Mouse (Mus musculus): Measurements from ENCODE around the gene Pabpn1. TPM values are rescaled to one million over a fixed set of nuclear protein-coding genes. Genes with fewer than 3 reads are reported as not detected.

Gene Pabpn1
- polyA plus RNA-seq (2016; fragmentation: Nextera tagmentation; extraction: Ambion mirVana) = 97.0 and 97.9 TPM in 2 replicates

- no peak for ATAC-seq
- peak within 1 kb of the TSS; percentile 60 for H3K4me3 ChIP-seq
- 94% methylated on average over 3 of the region's 3 CpGs for WGBS (ENCODE audit: insufficient replicate concordance)
- peak within 1 kb of the TSS; percentile 71 for H3K4me2 ChIP-seq
- no peaks in the 10 kb centered on the region for H3K27me3 ChIP-seq (replicated peaks)
- H3K4me1 ChIP-seq = peaks cover 31% of the 10 kb centered on the region
- peak within 1 kb of the TSS; percentile 81 for H3K27ac ChIP-seq
- peak within 1 kb of the TSS; percentile 65 for H3K9ac ChIP-seq
- H3K36me3 ChIP-seq = peaks cover 19% of the 10 kb centered on the region
- H3K9me3 ChIP-seq (replicated peaks) = no peaks in the 10 kb centered on the region
Observed at GRCm38 (mm10) chr14:54892200-54892599, at the start of gene Pabpn1. TSS of gene Pabpn1 (plus strand) at chr14:54892500.

GRCm38 (mm10) chr14:54843461-54843860 is 48.8 kb upstream of the Pabpn1 start:
- Histone ChIP-seq H3K4me1 (no peaks in the 10 kb centered on the region), H3K27me3 (replicated peaks) (0 out of 2 replicates have a peak, but pooled peaks cover 3% of the 10 kb centered on the region), H3K9me3 (replicated peaks) (no peaks in the 10 kb centered on the region), H3K4me2 (no peak overlapping the region), H3K27ac (no peak overlapping the region), H3K36me3 (no peaks in the 10 kb centered on the region), H3K9ac (no peak overlapping the region), H3K4me3 (no peak overlapping the region)
- no peak for ATAC-seq
- 1% methylated on average over 4 of the region's 4 CpGs for WGBS (ENCODE audit: insufficient replicate concordance)

- 82% methylated on average over 3 of the region's 3 CpGs for WGBS (ENCODE audit: insufficient replicate concordance)
- Histone ChIP-seq H3K27me3 (replicated peaks) (no peaks in the 10 kb centered on the region), H3K27ac (no peak overlapping the region), H3K9me3 (replicated peaks) (no peaks in the 10 kb centered on the region), H3K4me2 (no peak overlapping the region), H3K9ac (no peak overlapping the region), H3K4me3 (no peak overlapping the region), H3K4me1 (0 out of 2 replicates have a peak, but pooled peaks cover 3% of the 10 kb centered on the region), H3K36me3 (peaks cover 8% of the 10 kb centered on the region; the same call in 1 of the 2 replicates)
- no peak for ATAC-seq
Observed at GRCm38 (mm10) chr14:54855726-54856125, 36.6 kb upstream of the Pabpn1 start.

DNA sequence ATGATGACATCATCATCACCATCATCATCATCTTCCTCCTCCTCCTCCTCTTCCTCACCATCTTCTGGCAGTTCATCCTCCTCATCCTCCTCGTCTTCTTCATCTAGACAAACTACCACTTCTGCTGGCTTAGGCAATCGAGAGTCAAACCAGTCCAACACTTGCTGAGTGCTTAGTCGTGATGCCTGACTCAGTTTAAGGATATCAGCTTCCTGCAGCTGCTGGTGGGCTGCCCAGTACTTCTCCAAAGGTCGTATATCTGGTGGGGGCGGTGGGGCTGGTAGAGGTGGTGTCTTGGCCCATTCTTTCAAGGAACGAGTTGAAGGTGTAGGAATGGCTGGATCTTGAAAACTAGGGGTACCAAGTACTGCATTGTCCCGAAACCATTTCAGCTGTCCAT is 35.6 kb upstream of the Pabpn1 start:
- no peak overlapping the region for H3K9ac ChIP-seq
- H3K27me3 ChIP-seq (replicated peaks) = no peaks in the 10 kb centered on the region
- H3K4me1 ChIP-seq = 0 out of 2 replicates have a peak, but pooled peaks cover 3% of the 10 kb centered on the region
- no peak for ATAC-seq
- H3K27ac ChIP-seq = no peak overlapping the region
- 39% methylated on average over 7 of the region's 7 CpGs for WGBS (ENCODE audit: insufficient replicate concordance)
- no peak overlapping the region for H3K4me2 ChIP-seq
- peaks cover 8% of the 10 kb centered on the region; the same call in 1 of the 2 replicates for H3K36me3 ChIP-seq
- H3K9me3 ChIP-seq (replicated peaks) = no peaks in the 10 kb centered on the region
- H3K4me3 ChIP-seq = no peak overlapping the region

DNA sequence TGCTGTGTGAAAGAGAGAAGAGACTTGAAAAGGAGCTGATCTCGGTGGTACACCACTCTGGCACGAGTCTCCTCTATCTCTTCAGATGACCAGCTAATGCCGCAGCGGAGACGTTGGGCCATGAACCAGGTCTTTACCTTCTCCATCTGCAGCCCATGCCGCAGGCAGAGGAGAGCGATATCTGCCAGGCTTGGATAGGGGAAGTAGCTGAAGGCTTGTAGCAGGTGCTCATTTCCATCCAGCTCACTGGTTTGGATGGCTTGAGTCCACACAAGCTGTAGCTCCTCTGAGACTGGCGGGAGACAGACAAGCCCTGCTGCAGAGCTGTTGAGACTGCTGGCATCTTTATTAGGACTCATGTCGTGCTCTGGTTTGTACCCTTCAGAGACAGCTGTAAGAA is 34.4 kb upstream of the Pabpn1 start:
- H3K27ac ChIP-seq = no peak overlapping the region
- H3K36me3 ChIP-seq = peaks cover 8% of the 10 kb centered on the region; the same call in 1 of the 2 replicates
- H3K27me3 ChIP-seq (replicated peaks) = no peaks in the 10 kb centered on the region
- H3K4me3 ChIP-seq = no peak overlapping the region
- WGBS (ENCODE audit: insufficient replicate concordance) = 79% methylated on average over 9 of the region's 9 CpGs
- no peaks in the 10 kb centered on the region for H3K9me3 ChIP-seq (replicated peaks)
- 0 out of 2 replicates have a peak, but pooled peaks cover 3% of the 10 kb centered on the region for H3K4me1 ChIP-seq
- no peak for ATAC-seq
- no peak overlapping the region for H3K9ac ChIP-seq
- H3K4me2 ChIP-seq = no peak overlapping the region

GRCm38 (mm10) chr14:54860511-54860910 is 31.8 kb upstream of the Pabpn1 start:
- Histone ChIP-seq H3K36me3 (peaks cover 8% of the 10 kb centered on the region; the same call in 1 of the 2 replicates), H3K27ac (no peak overlapping the region), H3K27me3 (replicated peaks) (no peaks in the 10 kb centered on the region), H3K9me3 (replicated peaks) (no peaks in the 10 kb centered on the region), H3K9ac (no peak overlapping the region), H3K4me3 (no peak overlapping the region), H3K4me2 (no peak overlapping the region), H3K4me1 (peaks cover 13% of the 10 kb centered on the region)
- ATAC-seq = no peak
- WGBS (ENCODE audit: insufficient replicate concordance) = 23% methylated on average over 2 of the region's 2 CpGs

- no peaks in the 10 kb centered on the region for H3K27me3 ChIP-seq (replicated peaks)
- peak overlapping the region; percentile 99 for H3K4me2 ChIP-seq
- under 1% methylated on average over 43 of the region's 56 CpGs for WGBS (ENCODE audit: insufficient replicate concordance)
- H3K9ac ChIP-seq = peak overlapping the region; percentile 89
- H3K4me3 ChIP-seq = peak overlapping the region; percentile 92
- H3K9me3 ChIP-seq (replicated peaks) = no peaks in the 10 kb centered on the region
- ATAC-seq = peak; percentile 100
- H3K4me1 ChIP-seq = peaks cover 13% of the 10 kb centered on the region
- peak overlapping the region; percentile 68 for H3K27ac ChIP-seq
- H3K36me3 ChIP-seq = no peaks in the 10 kb centered on the region
Observed at GRCm38 (mm10) chr14:54863501-54864312, 28.6 kb upstream of the Pabpn1 start.

- Histone ChIP-seq H3K27ac (peak overlapping the region; percentile 68), H3K9ac (peak overlapping the region; percentile 89), H3K27me3 (replicated peaks) (no peaks in the 10 kb centered on the region), H3K4me3 (peak overlapping the region; percentile 92), H3K4me2 (peak overlapping the region; percentile 99), H3K4me1 (peaks cover 10% of the 10 kb centered on the region), H3K9me3 (replicated peaks) (no peaks in the 10 kb centered on the region), H3K36me3 (no peaks in the 10 kb centered on the region)
- peak; percentile 14; the same call in 1 of the 2 replicates for ATAC-seq
- 10% methylated on average over 21 of the region's 21 CpGs for WGBS (ENCODE audit: insufficient replicate concordance)
Observed at GRCm38 (mm10) chr14:54864313-54865036, 27.8 kb upstream of the Pabpn1 start.

DNA sequence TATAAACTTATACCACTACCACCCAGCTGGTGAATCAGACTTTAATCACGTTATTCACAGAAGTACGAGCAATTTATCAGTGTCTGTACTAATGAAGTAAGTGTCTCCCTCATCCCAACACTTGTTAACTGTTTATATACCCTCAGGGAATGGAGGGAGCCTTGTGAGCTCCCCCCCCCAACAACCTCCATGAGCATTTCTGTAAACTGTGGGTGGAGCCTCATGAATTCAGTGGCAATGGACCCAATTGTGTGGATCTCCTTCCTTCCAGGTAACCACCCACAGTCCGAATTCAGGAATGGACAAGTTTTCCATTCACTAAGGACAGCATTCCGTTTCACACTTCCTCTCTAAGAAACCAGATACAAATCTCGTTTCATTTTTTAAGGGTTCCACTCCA is 26.7 kb upstream of the Pabpn1 start:
- 67% methylated on average over 5 of the region's 5 CpGs for WGBS (ENCODE audit: insufficient replicate concordance)
- H3K27me3 ChIP-seq (replicated peaks) = no peaks in the 10 kb centered on the region
- H3K9ac ChIP-seq = no peak overlapping the region
- no peak overlapping the region for H3K4me2 ChIP-seq
- H3K36me3 ChIP-seq = no peaks in the 10 kb centered on the region
- no peak overlapping the region for H3K27ac ChIP-seq
- no peak for ATAC-seq
- peaks cover 10% of the 10 kb centered on the region for H3K4me1 ChIP-seq
- no peak overlapping the region for H3K4me3 ChIP-seq
- H3K9me3 ChIP-seq (replicated peaks) = no peaks in the 10 kb centered on the region

DNA sequence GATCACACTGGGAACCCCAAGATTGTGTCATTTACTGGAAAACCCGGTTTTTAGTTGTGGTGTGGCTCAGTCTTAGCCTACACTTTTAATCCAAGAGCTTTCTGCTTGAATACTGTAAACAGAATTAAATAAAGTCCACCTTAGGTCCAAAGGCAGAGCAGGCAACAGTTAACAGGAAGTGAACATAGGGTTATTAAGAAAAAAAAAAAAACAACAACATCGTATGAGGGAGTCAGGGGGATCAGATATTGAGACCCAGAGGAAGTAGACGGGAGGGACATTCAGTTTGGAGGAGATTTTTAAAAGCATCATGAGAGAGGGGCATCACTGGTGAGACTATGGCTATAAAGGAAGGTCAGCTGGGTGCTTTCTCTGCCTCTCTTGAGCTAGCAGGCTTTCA is 26.0 kb upstream of the Pabpn1 start:
- WGBS (ENCODE audit: insufficient replicate concordance) = 24% methylated on average over 3 of the region's 3 CpGs
- Histone ChIP-seq H3K4me2 (no peak overlapping the region), H3K9ac (no peak overlapping the region), H3K36me3 (no peaks in the 10 kb centered on the region), H3K4me1 (peaks cover 10% of the 10 kb centered on the region), H3K27me3 (replicated peaks) (no peaks in the 10 kb centered on the region), H3K4me3 (no peak overlapping the region), H3K9me3 (replicated peaks) (no peaks in the 10 kb centered on the region), H3K27ac (no peak overlapping the region)
- no peak for ATAC-seq

GRCm38 (mm10) chr14:54866936-54867335 is 25.4 kb upstream of the Pabpn1 start:
- Histone ChIP-seq H3K4me3 (no peak overlapping the region), H3K36me3 (no peaks in the 10 kb centered on the region), H3K9me3 (replicated peaks) (no peaks in the 10 kb centered on the region), H3K9ac (no peak overlapping the region), H3K27ac (no peak overlapping the region), H3K4me1 (peaks cover 10% of the 10 kb centered on the region), H3K4me2 (no peak overlapping the region), H3K27me3 (replicated peaks) (no peaks in the 10 kb centered on the region)
- no peak for ATAC-seq
- WGBS (ENCODE audit: insufficient replicate concordance) = 54% methylated on average over 5 of the region's 5 CpGs

DNA sequence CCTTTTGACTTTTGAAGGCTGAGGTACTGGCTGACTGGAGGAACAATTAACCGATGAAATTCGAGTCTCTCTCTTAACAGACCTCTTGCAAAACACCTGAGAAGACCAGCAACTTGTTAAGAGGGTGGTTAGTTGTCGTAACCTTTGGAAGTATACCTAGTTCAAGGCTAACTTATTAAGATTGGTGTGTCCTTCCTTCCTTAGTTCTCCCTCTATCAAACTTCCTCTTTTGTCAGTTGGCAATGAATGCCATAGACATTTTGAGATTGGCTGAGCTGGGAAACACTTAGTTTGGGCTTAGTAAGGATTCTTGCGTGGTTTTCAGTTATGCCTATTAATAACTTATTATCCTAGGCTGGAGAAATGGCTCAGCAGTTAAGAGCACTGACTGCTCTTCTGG is 24.3 kb upstream of the Pabpn1 start:
- Histone ChIP-seq H3K36me3 (no peaks in the 10 kb centered on the region), H3K9me3 (replicated peaks) (no peaks in the 10 kb centered on the region), H3K27me3 (replicated peaks) (no peaks in the 10 kb centered on the region), H3K27ac (no peak overlapping the region), H3K4me3 (no peak overlapping the region), H3K4me1 (peaks cover 10% of the 10 kb centered on the region), H3K4me2 (no peak overlapping the region), H3K9ac (no peak overlapping the region)
- no peak for ATAC-seq
- 64% methylated on average over 4 of the region's 4 CpGs for WGBS (ENCODE audit: insufficient replicate concordance)
